Comparison of ENCODE assay signal across 14 mouse cellular contexts in the genomic region with DNA sequence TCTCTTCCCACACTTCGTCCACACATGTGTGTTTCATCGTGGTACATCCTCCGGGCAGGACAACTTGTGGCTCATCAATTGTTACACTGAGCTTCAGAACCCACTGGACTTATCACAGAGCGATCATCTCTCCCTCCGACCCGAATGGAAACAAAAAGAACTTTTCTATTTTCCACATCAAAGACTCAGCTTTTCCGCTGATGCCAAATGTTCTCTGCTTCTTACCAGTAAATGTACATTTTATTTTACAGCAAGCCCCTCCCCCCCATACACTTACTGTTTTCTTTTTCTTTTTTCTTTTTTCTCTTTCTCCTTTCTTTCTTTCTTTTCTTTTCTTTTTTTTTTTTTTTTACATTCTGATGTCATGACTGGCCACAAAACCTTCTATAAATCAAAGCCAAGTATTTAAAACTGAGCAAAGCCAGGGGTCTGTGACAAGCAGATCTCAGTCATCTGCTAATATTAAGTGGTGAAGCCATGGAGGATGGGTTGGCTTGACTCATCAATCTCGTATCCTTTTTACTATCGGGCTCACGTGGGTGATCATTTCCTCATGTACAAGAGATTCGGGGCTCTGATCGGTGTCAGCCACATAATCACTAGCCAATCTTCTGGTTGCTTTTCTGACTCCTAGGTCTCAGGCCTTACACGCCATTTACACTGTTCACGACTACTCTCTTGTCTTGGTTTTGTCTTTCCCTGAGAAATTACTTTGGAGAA.
A peak's percentile ranks its signal among the peaks of the same experiment; 100 is the strongest.
DNase-seq lines count a peak whose midpoint lies in the region; ATAC-seq and TF ChIP-seq lines count a peak whose summit lies in the region.
"Had no signal": no experiment of that assay in that cellular context is flagged by ENCODE, and none has a peak within 500 bp of the region (broad histone marks: within the 10 kb centered on the region; RNA-seq: fewer than 3 reads in every experiment).

No protein-coding gene starts in this region.

- 68% methylated on average over 14 of the region's 14 CpGs for WGBS in midbrain, embryonic 15.5 days
- 91% methylated on average over 14 of the region's 14 CpGs for WGBS in midbrain, embryonic 10.5 days
- WGBS in forebrain, embryonic 10.5 days = 89% methylated on average over 14 of the region's 14 CpGs
- WGBS in hindbrain, embryonic 14.5 days = 65% methylated on average over 14 of the region's 14 CpGs
- WGBS in midbrain, postnatal 0 days = 70% methylated on average over 14 of the region's 14 CpGs

- no peaks in the 10 kb centered on the region for H3K9me3 ChIP-seq in midbrain, embryonic 15.5 days
- H3K9me3 ChIP-seq in midbrain, embryonic 10.5 days (replicated peaks) = 0 out of 2 replicates have a peak, but pooled peaks cover 4% of the 10 kb centered on the region
- H3K9me3 ChIP-seq in forebrain, embryonic 10.5 days = peaks cover 4% of the 10 kb centered on the region; the same call in 1 of the 2 replicates
- no peaks in the 10 kb centered on the region for H3K9me3 ChIP-seq in hindbrain, embryonic 14.5 days (ENCODE audit: control insufficient read depth, low read length)
- H3K9me3 ChIP-seq in midbrain, postnatal 0 days (ENCODE audit: low read length) = no peaks in the 10 kb centered on the region
- H3K9me3 ChIP-seq: neural tube, embryonic 12.5 days; stomach, embryonic 15.5 days had no signal

- no peaks in the 10 kb centered on the region for H3K27me3 ChIP-seq in midbrain, embryonic 15.5 days (replicated peaks)
- no peaks in the 10 kb centered on the region for H3K27me3 ChIP-seq in midbrain, embryonic 10.5 days (ENCODE audit: low read depth, poor library complexity, severe bottlenecking)
- H3K27me3 ChIP-seq in forebrain, embryonic 10.5 days (ENCODE audit: poor library complexity, severe bottlenecking) = no peaks in the 10 kb centered on the region
- no peaks in the 10 kb centered on the region for H3K27me3 ChIP-seq in hindbrain, embryonic 14.5 days (ENCODE audit: control insufficient read depth, insufficient read depth, low read length)
- no peaks in the 10 kb centered on the region for H3K27me3 ChIP-seq in midbrain, postnatal 0 days (ENCODE audit: insufficient read depth, low read length)
- H3K27me3 ChIP-seq: limb, embryonic 12.5 days; neural tube, embryonic 12.5 days; stomach, embryonic 15.5 days had no signal

- intact Hi-C loops in left cerebral cortex, postnatal 25 days (cut with DNase I) = no loop called here
- intact Hi-C loops in left cerebral cortex, postnatal 4 days (cut with DNase I) = loop anchor here (5.0 to 10.0 kb wide), 2 partner anchors 121 to 152 kb away; partner anchors contain the start of gene Arid5b

- no peak for TF ChIP-seq CTCF in midbrain, postnatal 0 days (IDR thresholded peaks at IDR 0.05)

- no peak for DNase-seq in midbrain, embryonic 10.5 days (ENCODE audit: low spot score)
- no peak for DNase-seq in forebrain, embryonic 10.5 days (ENCODE audit: extremely low spot score, low spot score)
- no peak for DNase-seq in hindbrain, embryonic 14.5 days (ENCODE audit: low spot score)
- no peak for DNase-seq in midbrain, postnatal 0 days (ENCODE audit: low spot score)
- no peak for DNase-seq in left cerebral cortex, postnatal 25 days (ENCODE audit: low spot score in 2 of 2)
- DNase-seq in left cerebral cortex, postnatal 4 days = no peak
- no peak for DNase-seq in left cerebral cortex, adult 8-10 months (ENCODE audit: low spot score in 2 of 2)
- DNase-seq: adrenal gland, postnatal 36 days; gastrocnemius, postnatal 36 days; lung, postnatal 10 days had no signal

- peaks cover 15% of the 10 kb centered on the region for H3K4me1 ChIP-seq in midbrain, embryonic 15.5 days
- H3K4me1 ChIP-seq in midbrain, embryonic 10.5 days = peaks cover 21% of the 10 kb centered on the region
- peaks cover 30% of the 10 kb centered on the region for H3K4me1 ChIP-seq in forebrain, embryonic 10.5 days
- peaks cover 20% of the 10 kb centered on the region; the same call in 1 of the 2 replicates for H3K4me1 ChIP-seq in hindbrain, embryonic 14.5 days (replicated peaks; ENCODE audit: control insufficient read depth, insufficient read depth, low read length)
- peaks cover 5% of the 10 kb centered on the region; the same call in 1 of the 2 replicates for H3K4me1 ChIP-seq in midbrain, postnatal 0 days (ENCODE audit: insufficient read depth, low read length)
- H3K4me1 ChIP-seq: stomach, embryonic 15.5 days had no signal

- H3K36me3 ChIP-seq in midbrain, embryonic 15.5 days (replicated peaks) = no peaks in the 10 kb centered on the region
- no peaks in the 10 kb centered on the region for H3K36me3 ChIP-seq in midbrain, embryonic 10.5 days
- H3K36me3 ChIP-seq in forebrain, embryonic 10.5 days (replicated peaks) = no peaks in the 10 kb centered on the region
- no peaks in the 10 kb centered on the region for H3K36me3 ChIP-seq in hindbrain, embryonic 14.5 days (replicated peaks; ENCODE audit: control insufficient read depth, insufficient read depth)
- H3K36me3 ChIP-seq in midbrain, postnatal 0 days (ENCODE audit: insufficient read depth, low read length) = no peaks in the 10 kb centered on the region
- H3K36me3 ChIP-seq: neural tube, embryonic 12.5 days had no signal

- H3K4me3 ChIP-seq in midbrain, embryonic 15.5 days = no peak overlapping the region
- H3K4me3 ChIP-seq in midbrain, embryonic 10.5 days = no peak overlapping the region
- H3K4me3 ChIP-seq in forebrain, embryonic 10.5 days = no peak overlapping the region
- H3K4me3 ChIP-seq in hindbrain, embryonic 14.5 days (replicated peaks; ENCODE audit: low read length) = no peak overlapping the region
- H3K4me3 ChIP-seq in midbrain, postnatal 0 days (ENCODE audit: low read depth, low read length) = no peak overlapping the region
- H3K4me3 ChIP-seq: limb, embryonic 12.5 days; neural tube, embryonic 12.5 days; stomach, embryonic 15.5 days had no signal

- H3K9ac ChIP-seq in midbrain, embryonic 15.5 days = no peak overlapping the region
- H3K9ac ChIP-seq in hindbrain, embryonic 14.5 days = no peak overlapping the region
- H3K9ac ChIP-seq in midbrain, postnatal 0 days (replicated peaks; ENCODE audit: low read length, poor library complexity, severe bottlenecking) = no peak overlapping the region
- H3K9ac ChIP-seq: limb, embryonic 12.5 days; neural tube, embryonic 12.5 days; stomach, embryonic 15.5 days had no signal

- H3K27ac ChIP-seq in midbrain, embryonic 15.5 days = peak overlapping the region; percentile 14; the same call in 1 of the 2 replicates
- no peak overlapping the region for H3K27ac ChIP-seq in midbrain, embryonic 10.5 days (replicated peaks)
- H3K27ac ChIP-seq in forebrain, embryonic 10.5 days = 0 out of 2 replicates have a peak overlapping the region, but pooled peaks have one; percentile 4
- no peak overlapping the region for H3K27ac ChIP-seq in hindbrain, embryonic 14.5 days
- H3K27ac ChIP-seq in midbrain, postnatal 0 days (ENCODE audit: low read depth, low read length) = 0 out of 2 replicates have a peak overlapping the region, but pooled peaks have one; percentile 32
- H3K27ac ChIP-seq: limb, embryonic 12.5 days; neural tube, embryonic 12.5 days; stomach, embryonic 15.5 days had no signal

- 0 out of 2 replicates have a peak overlapping the region, but pooled peaks have one; percentile 11 for H3K4me2 ChIP-seq in midbrain, embryonic 15.5 days
- peak overlapping the region; percentile 27; the same call in 1 of the 2 replicates for H3K4me2 ChIP-seq in hindbrain, embryonic 14.5 days (replicated peaks)
- peak overlapping the region; percentile 34 for H3K4me2 ChIP-seq in midbrain, postnatal 0 days (ENCODE audit: low read depth, low read length, poor library complexity, severe bottlenecking)
- H3K4me2 ChIP-seq: limb, embryonic 12.5 days; neural tube, embryonic 12.5 days; stomach, embryonic 15.5 days had no signal

- ATAC-seq in midbrain, embryonic 15.5 days (replicated peaks) = no peak
- ATAC-seq in hindbrain, embryonic 14.5 days (ENCODE audit: low FRiP score) = no peak
- ATAC-seq in midbrain, postnatal 0 days (ENCODE audit: low FRiP score) = no peak

Comparison
In these comparisons a context has a peak if more than half of its experiments do, and no peak if none do; other contexts are left out.
1. H3K27ac ChIP-seq: peak in midbrain, embryonic 15.5 days (single experiment), forebrain, embryonic 10.5 days (single experiment) and midbrain, postnatal 0 days (single experiment); none in midbrain, embryonic 10.5 days (single experiment) and hindbrain, embryonic 14.5 days (single experiment).
2. Peak in every context shown above with its lines, with median percentiles within 50 percentile points of each other: H3K4me2 ChIP-seq.